Mouse (Mus musculus): ENCODE results near the gene Toporsl. TPM values are rescaled to one million over a fixed set of nuclear protein-coding genes. Genes with fewer than 3 reads are reported as not detected.

Gene Toporsl
- polyA plus RNA-seq, 1 experiment, result not detected

- no peaks in the 10 kb centered on the region for H3K4me1 ChIP-seq (ENCODE audit: control insufficient read depth, insufficient read depth, low read length)
- no peak overlapping the region for H3K27ac ChIP-seq (ENCODE audit: insufficient read depth, low read depth, low read length)
- no peak overlapping the region for H3K4me3 ChIP-seq (ENCODE audit: insufficient read depth, low read length)
- TF ChIP-seq CTCF (IDR thresholded peaks at IDR 0.05; ENCODE audit: low read depth, low read length), result no peak
- no peak for TF ChIP-seq POLR2A (IDR thresholded peaks at IDR 0.05; ENCODE audit: borderline replicate concordance, low read depth, low read length)
Measured at GRCm38 (mm10) chr4:52647791-52648190, 51.7 kb downstream of the Toporsl start.

- H3K4me3 ChIP-seq (ENCODE audit: insufficient read depth, low read length), result no peak overlapping the region
- H3K4me1 ChIP-seq (ENCODE audit: control insufficient read depth, insufficient read depth, low read length), result no peaks in the 10 kb centered on the region
- no peak for TF ChIP-seq POLR2A (IDR thresholded peaks at IDR 0.05; ENCODE audit: borderline replicate concordance, low read depth, low read length)
- no peak for TF ChIP-seq CTCF (IDR thresholded peaks at IDR 0.05; ENCODE audit: low read depth, low read length)
- no peak overlapping the region for H3K27ac ChIP-seq (ENCODE audit: insufficient read depth, low read depth, low read length)
Measured at GRCm38 (mm10) chr4:52659701-52660100, 63.6 kb downstream of the Toporsl start.

GRCm38 (mm10) chr4:52660701-52661117 is 64.6 kb downstream of the Toporsl start:
- H3K4me1 ChIP-seq (ENCODE audit: control insufficient read depth, insufficient read depth, low read length), result no peaks in the 10 kb centered on the region
- H3K27ac ChIP-seq (ENCODE audit: insufficient read depth, low read depth, low read length), result no peak overlapping the region
- H3K4me3 ChIP-seq (ENCODE audit: insufficient read depth, low read length), result no peak overlapping the region
- TF ChIP-seq CTCF (IDR thresholded peaks at IDR 0.05; ENCODE audit: low read depth, low read length) (no peak), POLR2A (IDR thresholded peaks at IDR 0.05; ENCODE audit: borderline replicate concordance, low read depth, low read length) (no peak)

GRCm38 (mm10) chr4:52661311-52661710 is 65.2 kb downstream of the Toporsl start:
- TF ChIP-seq POLR2A (IDR thresholded peaks at IDR 0.05; ENCODE audit: borderline replicate concordance, low read depth, low read length) (no peak), CTCF (IDR thresholded peaks at IDR 0.05; ENCODE audit: low read depth, low read length) (no peak)
- no peaks in the 10 kb centered on the region for H3K4me1 ChIP-seq (ENCODE audit: control insufficient read depth, insufficient read depth, low read length)
- H3K4me3 ChIP-seq (ENCODE audit: insufficient read depth, low read length), result no peak overlapping the region
- H3K27ac ChIP-seq (ENCODE audit: insufficient read depth, low read depth, low read length), result no peak overlapping the region

Other genes starting within 250 kb of the Toporsl start
- gene Smc2, start 157.0 kb upstream of the Toporsl start, polyA plus RNA-seq (2012; ENCODE audit: insufficient read depth, insufficient read length, missing spikeins), result 33.8 and 34.6 TPM in 2 replicates
- gene Vma21-ps, start 99.0 kb upstream of the Toporsl start, polyA plus RNA-seq (2012; ENCODE audit: insufficient read depth, insufficient read length, missing spikeins), result not detected in 2 replicates
- not detected in 2 replicates for gene Olfr275, start 218.3 kb downstream of the Toporsl start, polyA plus RNA-seq (2012; ENCODE audit: insufficient read depth, insufficient read length, missing spikeins)